Mouse (Mus musculus) heart, adult 2 months (tissue): ENCODE measurements around the gene Mgat5. TPM values are rescaled to one million over a fixed set of nuclear protein-coding genes. Genes with fewer than 3 reads are reported as not detected.

Experiments used
- DNase-seq, 2 experiments: peaks; one replicate each; pipeline ENCODE4 v3.0.0; 2021
- H3K27ac ChIP-seq: fragments of 200-600 bp; 2 replicates; pipeline ENCODE4 v1.8.1; 2022
- H3K27me3 ChIP-seq: fragments of 200-500 bp; 2 replicates; pipeline ENCODE4 v1.6.1; 2012; ENCODE audit warnings: mild to moderate bottlenecking, low read length, inconsistent platforms, mixed read lengths; ENCODE audit not compliant: control insufficient read depth, insufficient read depth
- H3K36me3 ChIP-seq: fragments of 200-500 bp; 2 replicates; pipeline ENCODE4 v1.6.1; 2012; ENCODE audit warnings: low read length, inconsistent platforms; ENCODE audit not compliant: control insufficient read depth, insufficient read depth
- H3K4me1 ChIP-seq: fragments of 200-500 bp; 2 replicates; pipeline ENCODE4 v1.6.1; 2011; ENCODE audit warnings: low read length; ENCODE audit not compliant: control insufficient read depth, insufficient read depth
- H3K4me3 ChIP-seq: fragments of 200-600 bp; 2 replicates; pipeline ENCODE4 v1.8.1; 2022
- H3K79me2 ChIP-seq: fragments of 200-500 bp; replicated peaks from 2 replicates; pipeline ENCODE4 v1.6.1; 2012; ENCODE audit warnings: mild to moderate bottlenecking, inconsistent platforms, low read length, moderate library complexity, mixed read lengths; ENCODE audit not compliant: control insufficient read depth, insufficient read depth
- H3K9ac ChIP-seq: fragments of 200-500 bp; 2 replicates; pipeline ENCODE4 v1.6.1; 2012; ENCODE audit warnings: low read depth, mild to moderate bottlenecking, control low read depth, inconsistent platforms, low read length, mixed read lengths
- CTCF ChIP-seq: fragments of 200-600 bp; IDR thresholded peaks from 2 replicates; pipeline ENCODE4 v1.8.1; 2022; ENCODE audit warnings: antibody characterized with exemption, mild to moderate bottlenecking, moderate library complexity
- EP300 ChIP-seq: fragments of 200-500 bp; IDR thresholded peaks from 2 replicates; pipeline ENCODE4 v1.6.1; 2011; ENCODE audit warnings: low read depth, low read length, control low read depth; ENCODE audit not compliant: insufficient read depth
- POLR2A ChIP-seq: fragments of 200-500 bp; IDR thresholded peaks from 2 replicates; pipeline ENCODE4 v1.6.1; 2011; ENCODE audit warnings: mild to moderate bottlenecking, low read depth, low read length, control low read depth; ENCODE audit not compliant: insufficient read depth
- WGBS: fragments of 180-500 bp; shearing (Covaris S2); methylation state at CpG from one replicate; pipeline ENCODE4 v1.1.7; 2018; 5-methylcytosine and 5-hydroxymethylcytosine counted together
- intact Hi-C: fragments of 180-260 bp; cut with DNase I; formaldehyde crosslinking; loops from one replicate; pipeline ENCODE4 v1.15.1; 2025
- polyA plus RNA-seq: library from polyadenylated mRNA; depleted of rRNA; stranded (reverse); fragments of >200 nt; gene quantifications from 2 replicates; pipeline ENCODE4 v1.2.3, GENCODE M21; 2012
- total RNA-seq, 2 experiments: library from RNA; stranded (reverse); gene quantifications; 2 replicates each; pipeline ENCODE4 v1.2.3; 2021

Mgat5 gene
- total and polyA plus RNA-seq, 3 experiments, result 5.6 to 16.7 (median 13.6) TPM

GRCm38 (mm10) chr1:127512709-127513108, 307.9 kb downstream of the Mgat5 start:
- Histone ChIP-seq H3K36me3 (no peaks in the 10 kb centered on the region), H3K4me3 (no peak overlapping the region), H3K27ac (no peak overlapping the region), H3K4me1 (peaks cover 3% of the 10 kb centered on the region), H3K79me2 (no peaks in the 10 kb centered on the region), H3K27me3 (no peaks in the 10 kb centered on the region), H3K9ac (no peak overlapping the region)
- intact Hi-C loops, result no loop called here
- TF ChIP-seq EP300, result no peak
- no peak for TF ChIP-seq CTCF
- TF ChIP-seq POLR2A, result no peak
- 73% methylated on average over 6 of the region's 6 CpGs for WGBS
- DNase-seq, result no peak

- WGBS, result 84% methylated on average over 8 of the region's 8 CpGs
- H3K27me3 ChIP-seq, result no peaks in the 10 kb centered on the region
- peaks cover 3% of the 10 kb centered on the region for H3K4me1 ChIP-seq
- no peak for DNase-seq
- no peak overlapping the region for H3K27ac ChIP-seq
- no peak overlapping the region for H3K4me3 ChIP-seq
- H3K36me3 ChIP-seq, result no peaks in the 10 kb centered on the region
- H3K9ac ChIP-seq, result no peak overlapping the region
- H3K79me2 ChIP-seq, result no peaks in the 10 kb centered on the region
- TF ChIP-seq CTCF (no peak), EP300 (no peak), POLR2A (no peak)
- intact Hi-C loops, result no loop called here
Observed at GRCm38 (mm10) chr1:127513140-127513539, 308.3 kb downstream of the Mgat5 start.

- Histone ChIP-seq H3K9ac (no peak overlapping the region), H3K4me1 (peaks cover 3% of the 10 kb centered on the region), H3K27me3 (no peaks in the 10 kb centered on the region), H3K4me3 (no peak overlapping the region), H3K79me2 (no peaks in the 10 kb centered on the region), H3K27ac (no peak overlapping the region), H3K36me3 (no peaks in the 10 kb centered on the region)
- TF ChIP-seq CTCF, result no peak
- TF ChIP-seq EP300, result no peak
- no peak for TF ChIP-seq POLR2A
- 79% methylated on average over 3 of the region's 3 CpGs for WGBS
- intact Hi-C loops, result no loop called here
- no peak for DNase-seq
Observed at GRCm38 (mm10) chr1:127513664-127514063, 308.8 kb downstream of the Mgat5 start.

DNA sequence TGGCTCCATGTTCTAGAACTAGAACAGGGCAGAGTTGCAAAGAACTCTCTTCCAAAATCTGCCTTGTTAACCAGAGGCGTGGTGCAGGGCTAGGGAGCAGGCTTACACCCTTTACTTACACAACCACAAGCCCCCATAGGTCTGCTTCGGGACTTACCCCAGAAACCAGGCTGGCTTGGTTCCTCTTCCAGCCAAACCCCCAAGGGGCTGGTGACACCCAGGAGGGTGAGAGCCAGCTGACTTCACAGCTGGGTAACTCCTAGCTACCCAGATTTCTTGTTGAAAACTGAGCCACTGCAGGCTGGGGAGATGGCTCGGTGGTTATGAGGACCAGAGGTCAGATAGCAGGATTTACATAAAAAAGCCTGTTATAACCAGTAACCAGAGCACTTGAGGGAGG, 309.7 kb downstream of the Mgat5 start:
- no peak overlapping the region for H3K27ac ChIP-seq
- H3K36me3 ChIP-seq, result no peaks in the 10 kb centered on the region
- no peak overlapping the region for H3K4me3 ChIP-seq
- no peaks in the 10 kb centered on the region for H3K27me3 ChIP-seq
- peak in 1 of 2 experiments; percentile 46 for DNase-seq
- TF ChIP-seq POLR2A (no peak), CTCF (no peak), EP300 (no peak)
- 75% methylated on average over 3 of the region's 3 CpGs for WGBS
- H3K4me1 ChIP-seq, result peaks cover 3% of the 10 kb centered on the region
- intact Hi-C loops, result no loop called here
- no peak overlapping the region for H3K9ac ChIP-seq
- H3K79me2 ChIP-seq, result no peaks in the 10 kb centered on the region

DNA sequence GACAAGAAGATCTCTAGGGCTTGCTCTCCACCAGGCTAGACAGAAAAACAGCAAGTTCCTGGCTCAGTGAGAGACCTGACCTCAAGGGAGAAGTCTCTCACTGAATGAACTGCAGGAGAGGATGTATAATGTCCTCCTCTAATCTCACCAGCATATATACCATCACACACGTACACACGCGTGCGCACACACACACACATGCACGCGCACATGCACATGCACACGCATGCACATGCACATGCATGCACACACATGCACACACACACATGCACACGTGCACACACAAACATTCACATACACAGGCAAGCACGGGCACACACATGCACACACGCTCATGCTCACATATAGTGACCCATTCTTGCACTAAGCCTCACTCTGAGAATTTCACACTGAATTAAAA, 310.1 kb downstream of the Mgat5 start:
- H3K4me3 ChIP-seq, result no peak overlapping the region
- no peak for DNase-seq
- no peak overlapping the region for H3K9ac ChIP-seq
- TF ChIP-seq CTCF (no peak), EP300 (no peak), POLR2A (no peak)
- no peaks in the 10 kb centered on the region for H3K36me3 ChIP-seq
- 98% methylated on average over 10 of the region's 10 CpGs for WGBS
- H3K27ac ChIP-seq, result no peak overlapping the region
- intact Hi-C loops, result no loop called here
- H3K79me2 ChIP-seq, result no peaks in the 10 kb centered on the region
- no peaks in the 10 kb centered on the region for H3K27me3 ChIP-seq
- H3K4me1 ChIP-seq, result peaks cover 3% of the 10 kb centered on the region

DNA sequence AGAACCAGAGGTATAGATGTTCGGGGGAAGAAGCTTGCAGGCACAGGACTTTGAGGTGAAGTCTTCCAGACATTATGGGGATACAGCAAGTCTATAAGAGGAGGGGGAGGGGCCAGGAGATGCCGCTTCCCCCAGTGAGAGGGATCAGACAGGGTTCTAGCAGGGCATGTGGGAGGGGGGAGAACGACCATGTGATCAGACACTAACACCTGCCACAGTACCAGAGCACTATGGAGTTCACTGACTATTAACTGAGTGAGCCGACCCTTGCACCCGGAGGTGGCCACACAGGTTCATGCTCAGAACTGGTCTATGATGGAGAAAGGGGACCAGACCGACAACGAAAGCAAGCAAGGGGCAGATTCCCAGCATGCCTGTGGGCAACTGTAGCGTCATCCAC, 318.5 kb downstream of the Mgat5 start:
- no peaks in the 10 kb centered on the region for H3K36me3 ChIP-seq
- H3K4me1 ChIP-seq, result no peaks in the 10 kb centered on the region
- H3K79me2 ChIP-seq, result no peaks in the 10 kb centered on the region
- no peak overlapping the region for H3K27ac ChIP-seq
- H3K9ac ChIP-seq, result no peak overlapping the region
- intact Hi-C loops, result no loop called here
- 73% methylated on average over 8 of the region's 8 CpGs for WGBS
- H3K27me3 ChIP-seq, result no peaks in the 10 kb centered on the region
- no peak overlapping the region for H3K4me3 ChIP-seq
- TF ChIP-seq POLR2A, result no peak
- no peak for TF ChIP-seq CTCF
- no peak for TF ChIP-seq EP300
- DNase-seq, result no peak
